Mouse (Mus musculus): ENCODE data around the gene Soat2.

DNA sequence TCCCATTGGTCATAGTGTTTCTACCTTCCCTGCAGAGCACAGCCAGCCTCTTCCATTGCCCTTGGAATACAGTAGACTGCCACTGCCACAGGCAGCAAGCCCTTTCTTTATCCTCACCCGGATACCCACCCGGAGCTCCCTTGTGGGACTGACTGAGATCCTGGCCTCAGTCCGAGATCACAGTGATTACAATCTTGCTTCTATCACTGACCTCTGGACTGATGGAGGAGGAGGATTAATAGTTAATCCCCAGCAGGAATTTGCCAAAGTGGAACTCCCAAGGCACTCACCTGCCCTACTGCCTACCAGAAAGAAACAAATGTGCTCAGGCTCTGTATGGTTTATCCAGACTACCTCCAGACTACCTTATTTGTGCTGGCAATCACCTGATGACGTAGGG is 765 bp upstream of the Soat2 start:
- no peak for TF ChIP-seq CTCF (IDR thresholded peaks at IDR 0.05; ENCODE audit: low read depth)
- no peak for TF ChIP-seq EP300 (optimal IDR thresholded peaks at IDR 0.05)

Measured in stomach, postnatal 0 days (tissue).